In the genomic region with DNA sequence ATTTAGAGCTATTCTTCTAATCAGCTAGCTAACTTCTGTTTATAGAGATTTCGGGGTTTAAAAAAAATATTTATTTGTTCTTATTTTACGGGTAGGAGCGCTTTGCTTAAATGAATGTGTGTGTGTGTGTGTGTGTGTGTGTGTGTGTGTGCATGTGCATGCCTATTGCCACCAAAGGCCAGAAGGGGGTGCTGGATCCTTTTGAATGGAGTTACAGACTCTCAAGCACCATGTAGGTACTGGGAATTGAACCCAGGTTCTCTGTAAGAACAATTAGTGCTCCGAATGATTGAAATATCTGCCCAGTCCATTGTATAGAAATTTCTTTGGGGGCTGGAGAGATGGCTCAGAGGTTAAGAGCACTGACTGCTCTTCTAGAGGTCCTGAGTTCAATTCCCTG, we compare ENCODE assay signal across 29 mouse cellular contexts. TPM values are rescaled to one million over a fixed set of nuclear protein-coding genes. Genes with fewer than 3 reads are reported as not detected.
DNase-seq lines count a peak whose midpoint lies in the region; ATAC-seq and TF ChIP-seq lines count a peak whose summit lies in the region.
"Had no signal": no experiment of that assay in that cellular context is flagged by ENCODE, and none has a peak within 500 bp of the region (broad histone marks: within the 10 kb centered on the region; RNA-seq: fewer than 3 reads in every experiment).

No protein-coding gene starts in this region.

- peak; percentile 51 for DNase-seq in liver, adult 2 months (ENCODE audit: extremely low read depth, low read depth, low spot score)
- no peak for DNase-seq in liver, embryonic 11.5 days (ENCODE audit: low spot score)
- no peak for DNase-seq in lung, embryonic 14.5 days
- DNase-seq in lung, adult 18-20 months, result no peak
- DNase-seq in midbrain, embryonic 11.5 days (ENCODE audit: low spot score, missing footprints), result peak; percentile 72
- DNase-seq in midbrain, postnatal 0 days (ENCODE audit: low spot score), result no peak
- peak; percentile 28 for DNase-seq in ZHBTc4 (ENCODE audit: low read depth, low spot score)
- no peak for DNase-seq in adrenal gland, adult 18-20 months (ENCODE audit: low spot score in 2 of 2)
- DNase-seq: adrenal gland, adult 8-10 months; adrenal gland, postnatal 14 days; adrenal gland, postnatal 36 days; B cell, adult 2 months; cerebellum, adult 11-12 months; cerebellum, adult 2 months; cerebellum, adult 9-10 months; cerebellum, postnatal 10 days; cerebellum, postnatal 25 days; embryo, embryonic 11 days had no signal

- no peak overlapping the region for H3K9ac ChIP-seq in liver, adult 2 months (ENCODE audit: low read depth, low read length)
- H3K9ac ChIP-seq in liver, embryonic 11.5 days (ENCODE audit: low read depth, low read length), result no peak overlapping the region
- H3K9ac ChIP-seq in lung, embryonic 14.5 days, result no peak overlapping the region
- no peak overlapping the region for H3K9ac ChIP-seq in midbrain, embryonic 11.5 days (ENCODE audit: low read length)
- no peak overlapping the region for H3K9ac ChIP-seq in midbrain, postnatal 0 days (replicated peaks; ENCODE audit: low read length, poor library complexity, severe bottlenecking)
- H3K9ac ChIP-seq: embryonic facial prominence, embryonic 13.5 days; embryonic facial prominence, embryonic 15.5 days; forebrain, embryonic 12.5 days had no signal

- H3K4me3 ChIP-seq in liver, adult 2 months (ENCODE audit: insufficient read depth, low read depth, low read length), result no peak overlapping the region
- H3K4me3 ChIP-seq in liver, embryonic 11.5 days (ENCODE audit: low read depth, low read length), result no peak overlapping the region
- H3K4me3 ChIP-seq in lung, embryonic 14.5 days (ENCODE audit: low read depth, low read length), result no peak overlapping the region
- no peak overlapping the region for H3K4me3 ChIP-seq in midbrain, embryonic 11.5 days (ENCODE audit: low read depth, low read length)
- H3K4me3 ChIP-seq in midbrain, postnatal 0 days (ENCODE audit: low read depth, low read length), result no peak overlapping the region
- H3K4me3 ChIP-seq: embryonic facial prominence, embryonic 13.5 days; embryonic facial prominence, embryonic 15.5 days; erythroblast, embryonic 14.5 days; forebrain, embryonic 10.5 days; forebrain, embryonic 12.5 days had no signal

- no peak overlapping the region for H3K4me2 ChIP-seq in liver, embryonic 11.5 days
- no peak overlapping the region for H3K4me2 ChIP-seq in lung, embryonic 14.5 days
- no peak overlapping the region for H3K4me2 ChIP-seq in midbrain, embryonic 11.5 days
- no peak overlapping the region for H3K4me2 ChIP-seq in midbrain, postnatal 0 days (ENCODE audit: low read depth, low read length, poor library complexity, severe bottlenecking)
- H3K4me2 ChIP-seq: embryonic facial prominence, embryonic 13.5 days; embryonic facial prominence, embryonic 15.5 days; forebrain, embryonic 12.5 days had no signal

- no peaks in the 10 kb centered on the region for H3K9me3 ChIP-seq in liver, embryonic 11.5 days (ENCODE audit: control insufficient read depth, low read length)
- H3K9me3 ChIP-seq in lung, embryonic 14.5 days (ENCODE audit: low read depth, low read length), result no peaks in the 10 kb centered on the region
- H3K9me3 ChIP-seq in midbrain, embryonic 11.5 days (ENCODE audit: control insufficient read depth, low read length), result no peaks in the 10 kb centered on the region
- no peaks in the 10 kb centered on the region for H3K9me3 ChIP-seq in midbrain, postnatal 0 days (ENCODE audit: low read length)
- H3K9me3 ChIP-seq: embryonic facial prominence, embryonic 13.5 days; embryonic facial prominence, embryonic 15.5 days; forebrain, embryonic 10.5 days; forebrain, embryonic 12.5 days had no signal

- TF ChIP-seq POLR2A in liver, adult 2 months (IDR thresholded peaks at IDR 0.05; ENCODE audit: extremely low read depth, insufficient read depth, low read length), result no peak

- H3K79me2 ChIP-seq in liver, adult 2 months (ENCODE audit: control insufficient read depth, insufficient read depth, low read length), result peaks cover 4% of the 10 kb centered on the region; the same call in 1 of the 2 replicates

- TF ChIP-seq CTCF in liver, adult 2 months (IDR thresholded peaks at IDR 0.05; ENCODE audit: low read depth, low read length), result peak; percentile 15; the same call in 1 of the 2 replicates
- TF ChIP-seq CTCF in lung, embryonic 14.5 days (IDR thresholded peaks at IDR 0.05; ENCODE audit: low read depth), result 0 out of 2 replicates have a peak, but pooled peaks have one; percentile 2
- TF ChIP-seq CTCF in midbrain, postnatal 0 days (IDR thresholded peaks at IDR 0.05), result no peak

- H3K27ac ChIP-seq in liver, adult 2 months (replicated peaks; ENCODE audit: insufficient read depth, low read depth, low read length), result no peak overlapping the region
- no peak overlapping the region for H3K27ac ChIP-seq in liver, embryonic 11.5 days (ENCODE audit: low read depth, low read length)
- H3K27ac ChIP-seq in lung, embryonic 14.5 days (ENCODE audit: low read depth), result no peak overlapping the region
- no peak overlapping the region for H3K27ac ChIP-seq in midbrain, embryonic 11.5 days (ENCODE audit: low read depth, low read length)
- no peak overlapping the region for H3K27ac ChIP-seq in midbrain, postnatal 0 days (ENCODE audit: low read depth, low read length)
- H3K27ac ChIP-seq: embryonic facial prominence, embryonic 13.5 days; embryonic facial prominence, embryonic 15.5 days; forebrain, embryonic 10.5 days; forebrain, embryonic 12.5 days had no signal

- ATAC-seq in liver, embryonic 11.5 days (replicated peaks; ENCODE audit: low FRiP score), result no peak
- ATAC-seq in lung, embryonic 14.5 days (ENCODE audit: insufficient read depth), result no peak
- ATAC-seq in midbrain, embryonic 11.5 days (ENCODE audit: low FRiP score), result no peak
- no peak for ATAC-seq in midbrain, postnatal 0 days (ENCODE audit: low FRiP score)
- ATAC-seq: CD4-positive, CD25-positive, alpha-beta regulatory T cell, adult 4 months; forebrain, embryonic 14.5 days; forebrain, embryonic 16.5 days had no signal

- WGBS in liver, adult 2 months, result 92% methylated on average over 4 of the region's 4 CpGs
- 91% methylated on average over 4 of the region's 4 CpGs for WGBS in liver, embryonic 11.5 days
- 96% methylated on average over 4 of the region's 4 CpGs for WGBS in lung, embryonic 14.5 days
- WGBS in midbrain, embryonic 11.5 days, result 96% methylated on average over 4 of the region's 4 CpGs
- 96% methylated on average over 4 of the region's 4 CpGs for WGBS in midbrain, postnatal 0 days

- no peaks in the 10 kb centered on the region for H3K27me3 ChIP-seq in liver, adult 2 months (ENCODE audit: control insufficient read depth, insufficient read depth, low read length)
- no peaks in the 10 kb centered on the region for H3K27me3 ChIP-seq in liver, embryonic 11.5 days (replicated peaks; ENCODE audit: control insufficient read depth, insufficient read depth, low read length)
- no peaks in the 10 kb centered on the region for H3K27me3 ChIP-seq in lung, embryonic 14.5 days (ENCODE audit: insufficient read depth, low read length)
- no peaks in the 10 kb centered on the region for H3K27me3 ChIP-seq in midbrain, embryonic 11.5 days (ENCODE audit: control insufficient read depth, insufficient read depth, low read length)
- 0 out of 2 replicates have a peak, but pooled peaks cover 2% of the 10 kb centered on the region for H3K27me3 ChIP-seq in midbrain, postnatal 0 days (ENCODE audit: insufficient read depth, low read length)
- H3K27me3 ChIP-seq: embryonic facial prominence, embryonic 13.5 days; embryonic facial prominence, embryonic 15.5 days; forebrain, embryonic 12.5 days had no signal

- peaks cover 54% of the 10 kb centered on the region for H3K36me3 ChIP-seq in liver, adult 2 months (ENCODE audit: control insufficient read depth, insufficient read depth, low read length)
- H3K36me3 ChIP-seq in liver, embryonic 11.5 days (ENCODE audit: control insufficient read depth, insufficient read depth, low read length), result no peaks in the 10 kb centered on the region
- H3K36me3 ChIP-seq in lung, embryonic 14.5 days (ENCODE audit: insufficient read depth), result no peaks in the 10 kb centered on the region
- H3K36me3 ChIP-seq in midbrain, embryonic 11.5 days (ENCODE audit: control insufficient read depth, insufficient read depth, low read length), result no peaks in the 10 kb centered on the region
- no peaks in the 10 kb centered on the region for H3K36me3 ChIP-seq in midbrain, postnatal 0 days (ENCODE audit: insufficient read depth, low read length)
- H3K36me3 ChIP-seq: embryonic facial prominence, embryonic 13.5 days; embryonic facial prominence, embryonic 15.5 days; forebrain, embryonic 10.5 days; forebrain, embryonic 12.5 days had no signal

- peaks cover 6% of the 10 kb centered on the region; the same call in 1 of the 2 replicates for H3K4me1 ChIP-seq in liver, adult 2 months (ENCODE audit: control insufficient read depth, insufficient read depth, low read length)
- no peaks in the 10 kb centered on the region for H3K4me1 ChIP-seq in liver, embryonic 11.5 days (replicated peaks; ENCODE audit: control insufficient read depth, insufficient read depth, low read length)
- peaks cover 3% of the 10 kb centered on the region; the same call in 1 of the 2 replicates for H3K4me1 ChIP-seq in lung, embryonic 14.5 days (ENCODE audit: insufficient read depth)
- H3K4me1 ChIP-seq in midbrain, embryonic 11.5 days (ENCODE audit: control insufficient read depth, insufficient read depth, low read length), result no peaks in the 10 kb centered on the region
- H3K4me1 ChIP-seq in midbrain, postnatal 0 days (ENCODE audit: insufficient read depth, low read length), result no peaks in the 10 kb centered on the region
- H3K4me1 ChIP-seq: embryonic facial prominence, embryonic 13.5 days; embryonic facial prominence, embryonic 15.5 days; forebrain, embryonic 10.5 days; forebrain, embryonic 12.5 days had no signal

RNA-seq across cellular contexts. Expression of a gene that starts 37.7 kb away (rescaled TPM):
- total RNA-seq in liver, adult 2 months (2014; rRNA removed), result 11.2 and 14.2 TPM in 2 replicates
- polyA plus RNA-seq in liver, adult 2 months (2012; rRNA removed), result 66.4 and 103 TPM in 2 replicates
- 8.8 and 10.5 TPM in 2 replicates for polyA plus RNA-seq in liver, embryonic 11.5 days (2014; fragmentation: Nextera tagmentation; extraction: Ambion mirVana)
- 41.5 and 43.2 TPM in 2 replicates for polyA plus RNA-seq in lung, embryonic 14.5 days (2014; fragmentation: Nextera tagmentation; extraction: Ambion mirVana)
- polyA plus RNA-seq in midbrain, embryonic 11.5 days (2014; fragmentation: Nextera tagmentation; extraction: Ambion mirVana), result 15.1 and 17.9 TPM in 2 replicates
- 7.0 and 11.1 TPM in 2 replicates for total RNA-seq in midbrain, postnatal 0 days (2014; rRNA removed)
- 2.7 and 3.3 TPM in 2 replicates for polyA plus RNA-seq in midbrain, postnatal 0 days (2015; fragmentation: Nextera tagmentation; extraction: Ambion mirVana)
- total RNA-seq in adrenal gland, adult 18-20 months (2021), result not detected
- total RNA-seq: adrenal gland, adult 8-10 months; adrenal gland, postnatal 36 days; CH12.LX; common myeloid progenitor, adult 5-6 weeks; MEL had no signal
- polyA plus RNA-seq: CD4-positive, CD25-positive, alpha-beta regulatory T cell, adult 4 months; cerebellum, adult 2 months; erythroblast, embryonic 14.5 days; forebrain, embryonic 16.5 days had no signal

Comparison
In these comparisons a context has a peak if more than half of its experiments do, and no peak if none do; other contexts are left out.
1. DNase-seq: peak in liver, adult 2 months (single experiment), midbrain, embryonic 11.5 days (single experiment) and ZHBTc4 (single experiment); none in liver, embryonic 11.5 days (single experiment), lung, embryonic 14.5 days (single experiment), lung, adult 18-20 months (0 of 2), midbrain, postnatal 0 days (single experiment) and adrenal gland, adult 18-20 months (0 of 2).